23 mouse cellular contexts compared by ENCODE assay signal in genomic region chr2:51355281-51355680, GRCm38 (mm10).
DNase-seq lines count a peak whose midpoint lies in the region; ATAC-seq lines count a peak whose summit lies in the region.
"Had no signal": no experiment of that assay in that cellular context is flagged by ENCODE, and none has a peak within 500 bp of the region (broad histone marks: within the 10 kb centered on the region; RNA-seq: fewer than 3 reads in every experiment).

No protein-coding gene starts in this region.

- no peaks in the 10 kb centered on the region for H3K9me3 ChIP-seq in embryonic facial prominence, embryonic 14.5 days (ENCODE audit: control insufficient read depth, low read length)
- no peaks in the 10 kb centered on the region for H3K9me3 ChIP-seq in limb, embryonic 10.5 days (replicated peaks)
- H3K9me3 ChIP-seq: heart, embryonic 15.5 days; hindbrain, embryonic 10.5 days; hindbrain, embryonic 15.5 days; kidney, embryonic 15.5 days had no signal

- WGBS in embryonic facial prominence, embryonic 14.5 days = 32% methylated on average over 7 of the region's 7 CpGs
- WGBS in limb, embryonic 10.5 days = 48% methylated on average over 7 of the region's 7 CpGs

- H3K36me3 ChIP-seq in embryonic facial prominence, embryonic 14.5 days (ENCODE audit: control insufficient read depth, insufficient read depth, low read length) = no peaks in the 10 kb centered on the region
- H3K36me3 ChIP-seq in limb, embryonic 10.5 days = no peaks in the 10 kb centered on the region
- H3K36me3 ChIP-seq: heart, embryonic 15.5 days; hindbrain, embryonic 10.5 days; hindbrain, embryonic 15.5 days; kidney, embryonic 15.5 days had no signal

- no peak overlapping the region for H3K4me2 ChIP-seq in embryonic facial prominence, embryonic 14.5 days (ENCODE audit: low read depth, low read length)
- H3K4me2 ChIP-seq: heart, embryonic 11.5 days; heart, embryonic 15.5 days; hindbrain, embryonic 15.5 days; kidney, embryonic 15.5 days had no signal

- peak overlapping the region; percentile 54; the same call in 1 of the 2 replicates for H3K27ac ChIP-seq in embryonic facial prominence, embryonic 14.5 days (replicated peaks; ENCODE audit: low read depth, low read length)
- H3K27ac ChIP-seq in limb, embryonic 10.5 days = peak overlapping the region; percentile 42; the same call in 1 of the 2 replicates
- H3K27ac ChIP-seq: heart, embryonic 15.5 days; hindbrain, embryonic 10.5 days; hindbrain, embryonic 15.5 days; kidney, embryonic 15.5 days had no signal

- H3K4me1 ChIP-seq in embryonic facial prominence, embryonic 14.5 days (ENCODE audit: control insufficient read depth, insufficient read depth, low read length) = peaks cover 4% of the 10 kb centered on the region; the same call in 1 of the 2 replicates
- H3K4me1 ChIP-seq in limb, embryonic 10.5 days = peaks cover 6% of the 10 kb centered on the region
- H3K4me1 ChIP-seq: heart, embryonic 15.5 days; hindbrain, embryonic 10.5 days; hindbrain, embryonic 15.5 days; kidney, embryonic 15.5 days had no signal

- no peak for ATAC-seq in embryonic facial prominence, embryonic 14.5 days (ENCODE audit: low read depth)
- ATAC-seq: forebrain, embryonic 14.5 days; intestine, embryonic 16.5 days had no signal

- H3K27me3 ChIP-seq in embryonic facial prominence, embryonic 14.5 days (replicated peaks; ENCODE audit: control insufficient read depth, insufficient read depth, low read length) = no peaks in the 10 kb centered on the region
- H3K27me3 ChIP-seq in limb, embryonic 10.5 days (ENCODE audit: low read depth, poor library complexity, severe bottlenecking) = no peaks in the 10 kb centered on the region
- H3K27me3 ChIP-seq: CH12.LX; heart, embryonic 15.5 days; hindbrain, embryonic 15.5 days; kidney, embryonic 15.5 days had no signal

- DNase-seq in embryo, embryonic 10.5 days (ENCODE audit: low spot score) = peak; percentile 36
- no peak for DNase-seq in embryo, embryonic 11 days
- DNase-seq in NIH3T3 (ENCODE audit: low read depth) = peak; percentile 77
- peak; percentile 63 for DNase-seq in embryonic facial prominence, embryonic 14.5 days (ENCODE audit: low spot score)
- no peak for DNase-seq in limb, embryonic 10.5 days (ENCODE audit: low spot score)
- no peak for DNase-seq in adrenal gland, adult 8-10 months
- no peak for DNase-seq in cerebellum, postnatal 36 days
- no peak for DNase-seq in gastrocnemius, adult 18-20 months (ENCODE audit: low spot score)
- DNase-seq: adrenal gland, postnatal 10 days; cerebellum, adult 11 months; cerebellum, adult 8-10 months; cerebellum, postnatal 25 days; gastrocnemius, postnatal 10 days; heart, postnatal 14 days; kidney, adult 2 months had no signal

- H3K9ac ChIP-seq in embryonic facial prominence, embryonic 14.5 days (ENCODE audit: low read depth, low read length) = no peak overlapping the region
- H3K9ac ChIP-seq: heart, embryonic 15.5 days; hindbrain, embryonic 15.5 days; kidney, embryonic 15.5 days had no signal

- H3K4me3 ChIP-seq in embryonic facial prominence, embryonic 14.5 days (ENCODE audit: low read depth, low read length) = no peak overlapping the region
- H3K4me3 ChIP-seq in limb, embryonic 10.5 days = no peak overlapping the region
- H3K4me3 ChIP-seq: heart, embryonic 15.5 days; hindbrain, embryonic 10.5 days; hindbrain, embryonic 15.5 days; kidney, embryonic 15.5 days had no signal

Comparison
In these comparisons a context has a peak if more than half of its experiments do, and no peak if none do; other contexts are left out.
1. DNase-seq: peak in embryo, embryonic 10.5 days (single experiment), NIH3T3 (single experiment) and embryonic facial prominence, embryonic 14.5 days (single experiment); none in embryo, embryonic 11 days (single experiment), limb, embryonic 10.5 days (single experiment), adrenal gland, adult 8-10 months (single experiment), cerebellum, postnatal 36 days (0 of 2) and gastrocnemius, adult 18-20 months (single experiment).